Mouse (Mus musculus) retina, postnatal 7 days (tissue): Measurements from ENCODE around the gene Magoh.

ENCODE experiments used
- DNase-seq: peaks from one replicate; pipeline ENCODE4 v3.0.0-alpha.2; 2012; ENCODE audit warnings: low read depth, low spot score

Gene Magoh

GRCm38 (mm10) chr4:107889731-107890432, 10.3 kb downstream of the Magoh start, which contains the start of gene 0610037L13Rik:
0610037L13Rik (plus strand) TSS chr4:107889813.
- peak; percentile 88 for DNase-seq

- no peak for DNase-seq
These were observed 13.1 kb downstream of the Magoh start for GRCm38 (mm10) chr4:107892663-107893062.

GRCm38 (mm10) chr4:107899211-107899927, 19.8 kb downstream of the Magoh start:
- no peak for DNase-seq

GRCm38 (mm10) chr4:107900206-107900605, 20.7 kb downstream of the Magoh start:
- DNase-seq = no peak

GRCm38 (mm10) chr4:107904252-107904651, 24.7 kb downstream of the Magoh start:
- no peak for DNase-seq

GRCm38 (mm10) chr4:107906561-107906960, 27.0 kb downstream of the Magoh start:
- no peak for DNase-seq

GRCm38 (mm10) chr4:107910020-107910419, 30.5 kb downstream of the Magoh start:
- DNase-seq = no peak

- no peak for DNase-seq
These were observed 40.8 kb downstream of the Magoh start for GRCm38 (mm10) chr4:107920336-107920735.

- no peak for DNase-seq
These were observed 41.7 kb downstream of the Magoh start for GRCm38 (mm10) chr4:107921152-107921695.

GRCm38 (mm10) chr4:107921952-107922351, 42.4 kb downstream of the Magoh start:
- no peak for DNase-seq

- peak; percentile 88 for DNase-seq
These were observed 43.7 kb downstream of the Magoh start, which contains the start of gene Cpt2 for GRCm38 (mm10) chr4:107923145-107923802. Cpt2 (minus strand) TSS chr4:107923610.

GRCm38 (mm10) chr4:107923803-107924194, 44.2 kb downstream of the Magoh start:
- no peak for DNase-seq

- no peak for DNase-seq
These were observed 48.7 kb downstream of the Magoh start for GRCm38 (mm10) chr4:107928269-107928668.

- no peak for DNase-seq
These were observed 49.2 kb downstream of the Magoh start for GRCm38 (mm10) chr4:107928726-107929125.

GRCm38 (mm10) chr4:107931453-107931852, 51.9 kb downstream of the Magoh start:
- DNase-seq = no peak

GRCm38 (mm10) chr4:107933239-107933638, 53.7 kb downstream of the Magoh start:
- no peak for DNase-seq

- DNase-seq = no peak
These were observed 55.7 kb downstream of the Magoh start for GRCm38 (mm10) chr4:107935254-107935653.
